Mouse (Mus musculus): ENCODE results near the gene Depdc7.

DNA sequence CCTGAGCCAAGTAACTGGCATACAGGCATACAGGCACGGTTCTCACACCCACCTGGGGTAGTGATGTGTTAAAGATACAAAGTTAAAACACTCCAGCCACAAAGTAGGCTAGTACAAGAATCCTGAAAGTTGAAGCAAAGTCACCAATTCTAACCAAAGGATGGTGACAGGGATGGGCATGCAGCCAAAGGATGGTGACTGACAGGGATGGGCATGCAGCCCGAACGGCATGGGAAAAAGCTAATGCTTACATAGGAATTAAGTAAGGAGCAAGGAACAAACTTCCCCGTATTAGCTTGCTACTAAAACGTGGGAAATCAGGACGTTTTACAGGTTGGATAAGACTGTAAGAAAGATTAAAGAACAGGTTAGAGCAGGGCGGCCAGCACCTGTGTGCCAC lies 6.4 kb downstream of the Depdc7 start:
- no peak for TF ChIP-seq ZNF384 (IDR thresholded peaks at IDR 0.05; ENCODE audit: low read depth, low read length)
- no peak for TF ChIP-seq HCFC1 (IDR thresholded peaks at IDR 0.05; ENCODE audit: borderline replicate concordance, insufficient read depth, low read length)
- TF ChIP-seq MAFK (IDR thresholded peaks at IDR 0.05; ENCODE audit: insufficient read depth, low read depth, low read length) = no peak
- no peak for TF ChIP-seq CHD2 (IDR thresholded peaks at IDR 0.05; ENCODE audit: low read depth, low read length)

All from ES-E14 (cell line).